Mouse (Mus musculus) telencephalon, adult 2 months (tissue): ENCODE measurements at regions not wholly inside any gene's neighbourhood (a gene's known extent, or its start where the extent isn't known, plus 50 kb on each side); places are given as distances from the start of the nearest gene placed in this dataset.

Experiments used
- DNase-seq: peaks from one replicate; pipeline ENCODE4 v3.0.0-alpha.2; 2011; ENCODE audit warnings: low read depth, low spot score

DNA sequence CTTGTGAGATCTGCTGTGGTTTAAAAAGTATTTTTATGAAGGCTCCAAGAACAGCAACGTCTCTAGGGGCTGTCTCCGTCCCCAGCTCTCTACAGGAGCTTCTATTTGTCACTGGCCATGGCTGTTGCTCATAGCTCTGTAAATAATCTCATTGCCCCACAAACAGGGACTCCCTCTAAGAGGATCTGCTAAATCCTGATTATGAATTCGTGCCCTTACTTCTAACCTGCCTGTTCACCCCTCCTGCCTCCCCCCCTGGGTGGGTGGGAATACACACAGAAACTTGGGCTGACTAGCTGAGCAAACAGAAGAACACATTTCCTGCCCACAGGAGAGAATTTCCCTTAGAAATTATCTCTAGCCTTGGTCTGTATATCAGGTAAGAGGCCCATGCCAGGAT is 155.9 kb upstream of the Ncam1 start:
- DNase-seq, result no peak

DNA sequence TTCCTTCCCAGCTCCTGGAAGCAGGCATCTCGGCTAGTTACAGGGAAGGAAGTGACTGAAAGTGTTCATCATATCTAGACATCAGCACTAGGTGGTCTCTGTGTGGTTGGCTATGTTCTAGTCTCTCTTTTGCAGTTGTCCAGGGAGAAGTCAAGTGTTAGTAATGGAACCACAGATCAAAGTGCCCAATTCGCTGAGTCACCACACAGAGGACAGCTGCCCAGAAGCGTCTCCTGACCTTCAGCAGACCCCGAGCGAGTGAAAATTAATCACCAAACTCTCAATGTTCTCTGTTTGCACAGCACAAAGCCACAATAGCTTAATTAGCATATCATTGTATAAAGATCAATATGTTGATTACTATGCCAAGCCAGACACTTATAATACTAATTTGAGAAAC is 151.6 kb upstream of the Ncam1 start:
- DNase-seq, result no peak

DNA sequence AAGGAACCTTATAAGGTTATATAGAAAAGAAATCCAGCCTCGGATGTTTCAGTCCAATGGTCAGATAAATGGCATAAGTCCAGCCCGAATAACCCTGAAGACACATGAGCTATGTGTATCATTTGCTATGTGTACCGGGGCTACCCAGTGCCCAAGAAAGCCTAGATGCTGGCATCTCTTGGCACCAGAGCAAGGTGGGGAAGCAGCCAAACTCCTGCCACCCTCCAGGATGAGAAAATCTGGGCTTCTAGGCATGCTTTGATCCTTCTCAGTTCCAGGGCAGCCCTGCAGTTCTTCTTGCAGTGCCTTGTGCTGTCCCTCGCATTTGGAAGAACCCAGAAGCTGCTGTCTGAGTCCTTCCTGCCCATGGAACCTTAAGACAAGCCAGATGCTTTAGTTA is 149.8 kb upstream of the Ncam1 start:
- no peak for DNase-seq

DNA sequence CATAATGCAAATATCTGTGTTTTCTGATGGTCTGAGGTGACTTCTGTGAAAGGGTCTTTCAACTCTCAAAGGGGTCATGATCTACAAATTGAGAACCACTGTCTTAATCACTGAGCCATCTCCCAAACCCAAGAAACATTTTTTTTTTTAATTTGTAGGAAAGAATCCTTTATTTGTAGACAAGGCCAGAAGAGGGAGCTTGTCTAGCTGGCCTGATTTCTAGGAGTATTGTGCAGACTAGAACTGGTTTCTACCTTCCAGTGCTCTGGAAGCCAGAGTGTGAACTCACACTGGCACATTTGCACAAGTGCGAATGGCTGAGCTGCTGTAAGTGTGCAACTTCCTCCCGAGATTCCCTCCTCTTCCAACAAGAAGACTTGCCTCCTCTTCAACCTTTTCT is 148.1 kb upstream of the Ncam1 start:
- DNase-seq, result no peak

DNA sequence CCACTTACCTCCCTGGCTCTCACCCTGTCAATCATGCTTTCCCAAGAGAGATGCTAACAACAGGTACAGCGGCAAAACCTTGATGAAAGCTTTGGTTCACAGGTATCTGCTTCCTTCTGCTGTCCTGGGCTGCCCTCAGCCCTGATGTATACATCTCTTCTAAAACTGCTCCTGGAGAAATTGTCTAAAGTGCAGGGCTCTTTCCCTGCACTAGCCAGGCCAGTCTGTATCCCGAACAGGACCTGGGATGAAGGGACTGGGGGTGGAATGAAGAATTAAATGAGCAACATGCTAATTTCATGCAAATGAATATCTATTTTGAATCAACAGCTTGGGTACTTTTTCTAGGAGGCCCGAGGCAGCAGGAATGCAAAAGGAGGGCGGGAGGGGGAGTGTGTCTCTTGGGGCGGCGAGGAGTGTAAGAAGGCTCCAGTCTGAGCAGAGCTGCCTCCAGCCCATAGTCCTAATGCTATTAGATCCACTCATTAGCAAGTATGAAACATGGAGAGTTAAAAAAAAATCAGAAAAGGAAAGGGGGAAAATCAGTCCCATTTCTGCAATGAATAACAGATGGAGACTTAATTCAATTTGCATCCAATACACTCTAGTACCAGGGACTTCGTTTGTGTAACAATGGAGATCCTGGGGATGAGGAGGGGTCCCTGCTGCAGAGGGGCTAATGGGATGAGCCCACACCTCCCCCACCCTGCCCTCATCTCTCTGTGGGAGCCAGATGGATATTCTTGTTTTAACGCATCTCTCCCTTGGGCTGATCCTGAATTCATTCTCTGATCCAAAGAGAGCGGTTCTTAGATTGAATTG is 137.0 kb upstream of the Ncam1 start:
- peak; percentile 47 for DNase-seq

DNA sequence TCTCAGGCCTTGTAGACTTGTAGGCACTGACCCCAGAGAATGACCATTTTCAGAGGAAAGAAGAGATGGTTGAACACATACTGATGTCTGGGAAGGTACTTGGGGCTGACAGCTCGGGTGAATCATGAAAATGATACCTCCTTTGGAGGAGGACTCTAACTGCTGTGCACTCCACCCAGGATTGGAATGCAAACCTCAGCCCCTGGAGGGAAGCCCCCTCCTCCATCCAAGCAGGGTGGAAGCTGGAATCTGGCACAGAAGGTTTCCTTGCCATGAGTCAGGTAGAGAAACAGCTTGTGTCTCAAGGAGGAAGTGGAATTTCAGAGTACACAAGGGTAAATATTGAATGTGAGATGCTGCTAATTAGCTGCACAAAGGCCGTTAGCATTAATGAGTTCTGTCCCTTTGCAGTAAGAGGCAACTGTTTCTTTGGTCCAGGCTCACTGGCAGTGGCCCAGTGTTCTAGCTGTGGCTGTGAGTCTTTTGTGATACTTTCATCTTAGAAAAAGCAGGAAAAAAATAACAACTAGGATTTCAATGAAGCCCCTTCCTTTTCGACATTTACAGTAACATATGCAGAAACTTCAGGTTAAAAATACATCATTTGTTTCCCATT is 129.4 kb upstream of the Ncam1 start:
- DNase-seq, result no peak

DNA sequence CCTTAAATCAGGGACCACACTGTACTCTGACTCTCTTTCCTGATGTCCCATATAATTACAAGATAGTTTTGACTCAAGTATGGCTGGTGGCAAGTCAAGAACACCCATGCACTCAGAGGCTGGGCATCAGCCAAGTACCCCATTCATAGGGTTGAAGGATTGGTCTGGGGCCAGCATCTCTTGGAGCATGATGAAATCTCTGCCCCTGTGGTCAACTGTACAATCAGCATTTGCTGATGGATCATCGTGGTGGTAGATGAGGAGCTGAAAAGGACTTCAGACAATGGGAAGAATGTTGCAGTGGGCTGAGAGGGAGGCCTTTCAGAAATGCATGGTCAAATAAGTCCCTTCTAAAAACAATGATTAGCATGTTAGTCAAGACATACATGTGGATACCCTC is 128.6 kb upstream of the Ncam1 start:
- no peak for DNase-seq

DNA sequence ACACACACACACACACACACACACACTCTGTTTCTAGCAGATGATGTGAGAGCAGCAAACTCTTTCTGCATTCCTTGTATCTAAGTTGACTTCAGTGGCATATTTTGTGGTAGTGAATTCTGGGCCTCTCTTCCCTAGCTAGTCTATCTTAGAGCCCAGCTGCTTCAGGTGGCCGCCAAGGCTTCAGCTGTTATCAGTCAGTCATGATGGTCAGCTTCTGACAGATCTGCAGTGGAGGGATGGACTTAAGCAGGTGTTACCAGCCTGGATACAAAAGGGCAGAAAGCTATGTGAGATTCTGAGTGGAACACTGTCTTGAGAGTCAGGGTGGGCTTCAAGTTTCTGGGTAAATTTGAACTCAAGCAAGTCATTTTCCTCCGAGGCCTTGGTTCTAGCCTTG is 127.1 kb upstream of the Ncam1 start:
- no peak for DNase-seq

DNA sequence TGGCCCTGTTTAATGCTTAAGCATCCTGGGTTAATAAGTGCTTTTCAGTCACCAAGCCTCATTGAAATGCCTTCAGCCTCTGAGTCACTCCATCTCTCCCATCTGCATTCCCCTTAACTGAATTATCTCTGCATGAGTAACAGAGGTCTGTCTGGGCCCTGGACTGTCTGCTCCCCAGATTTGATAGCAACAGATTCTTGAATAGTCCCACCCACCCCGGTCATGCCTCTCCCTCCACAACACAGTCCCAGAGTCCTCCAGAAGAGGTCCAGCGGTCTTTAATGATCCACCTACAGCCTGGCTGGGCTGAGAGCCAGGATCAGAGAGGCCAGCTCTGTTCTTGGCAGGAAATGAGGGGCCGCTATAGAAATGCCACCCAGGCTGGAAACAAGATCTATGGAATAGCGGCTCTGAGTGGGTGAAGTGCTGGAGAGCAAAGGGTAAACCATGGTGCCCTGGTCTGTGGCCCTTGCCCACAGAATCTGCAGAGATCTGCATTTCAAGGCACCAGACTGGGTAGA is 125.3 kb upstream of the Ncam1 start:
- DNase-seq, result no peak

DNA sequence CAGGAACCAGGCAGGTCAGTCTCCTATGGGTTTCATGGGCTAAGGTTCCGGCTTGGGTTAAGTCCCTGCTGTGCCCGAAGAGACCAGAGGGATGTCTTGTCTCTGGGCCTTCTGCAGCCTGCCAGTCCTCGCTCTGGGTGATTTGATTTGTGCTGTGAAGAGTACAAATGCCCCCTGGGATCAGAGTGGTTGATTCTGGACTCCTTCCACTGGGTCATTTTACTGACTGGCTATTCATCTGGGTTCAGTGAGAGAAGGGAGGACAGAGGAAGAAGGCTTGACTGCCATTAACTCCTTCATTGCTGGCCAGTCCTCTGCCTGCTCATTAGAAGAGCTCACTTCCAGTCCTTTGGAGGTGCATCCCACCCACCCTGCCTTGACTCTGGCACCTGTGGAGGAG is 124.0 kb upstream of the Ncam1 start:
- no peak for DNase-seq

DNA sequence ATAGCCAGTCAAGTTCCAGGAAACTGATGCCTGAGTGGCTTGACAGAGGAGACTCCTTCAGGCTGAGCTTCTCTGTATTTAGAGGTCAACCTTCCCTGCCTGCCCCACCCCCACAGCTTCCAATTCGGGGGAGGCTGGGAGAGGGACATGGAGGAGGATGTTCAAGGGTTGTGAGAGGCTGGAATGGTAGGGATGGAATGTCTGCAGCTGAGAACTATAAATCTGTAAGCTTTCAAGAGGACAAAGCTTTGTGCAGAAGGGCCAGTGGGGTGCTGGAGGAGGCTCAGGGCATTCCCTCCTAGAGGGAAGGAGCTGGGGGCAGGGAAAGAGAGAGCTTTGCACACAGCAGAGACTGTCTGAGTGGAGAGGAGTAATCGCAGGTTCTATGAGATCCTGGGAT is 123.4 kb upstream of the Ncam1 start:
- DNase-seq, result no peak

DNA sequence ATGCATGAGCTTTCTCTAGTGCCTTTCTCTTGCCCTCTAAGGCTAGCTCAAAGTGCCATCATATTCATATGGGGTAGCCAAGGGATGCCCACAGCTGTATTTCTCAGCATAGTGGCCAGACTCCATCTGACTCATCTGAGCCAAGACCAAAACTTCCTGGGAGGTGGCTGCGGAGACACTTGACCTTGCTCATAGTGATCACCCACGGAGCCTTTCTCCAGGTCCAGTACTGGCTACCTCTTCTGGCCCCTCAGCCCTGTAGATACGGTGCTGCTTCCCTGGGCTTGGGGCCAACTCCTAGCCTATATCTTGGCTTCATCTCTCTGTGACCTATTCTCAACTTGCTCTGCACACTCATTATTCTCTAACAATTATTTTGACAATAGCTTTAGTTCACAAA is 122.6 kb upstream of the Ncam1 start:
- DNase-seq, result no peak

DNA sequence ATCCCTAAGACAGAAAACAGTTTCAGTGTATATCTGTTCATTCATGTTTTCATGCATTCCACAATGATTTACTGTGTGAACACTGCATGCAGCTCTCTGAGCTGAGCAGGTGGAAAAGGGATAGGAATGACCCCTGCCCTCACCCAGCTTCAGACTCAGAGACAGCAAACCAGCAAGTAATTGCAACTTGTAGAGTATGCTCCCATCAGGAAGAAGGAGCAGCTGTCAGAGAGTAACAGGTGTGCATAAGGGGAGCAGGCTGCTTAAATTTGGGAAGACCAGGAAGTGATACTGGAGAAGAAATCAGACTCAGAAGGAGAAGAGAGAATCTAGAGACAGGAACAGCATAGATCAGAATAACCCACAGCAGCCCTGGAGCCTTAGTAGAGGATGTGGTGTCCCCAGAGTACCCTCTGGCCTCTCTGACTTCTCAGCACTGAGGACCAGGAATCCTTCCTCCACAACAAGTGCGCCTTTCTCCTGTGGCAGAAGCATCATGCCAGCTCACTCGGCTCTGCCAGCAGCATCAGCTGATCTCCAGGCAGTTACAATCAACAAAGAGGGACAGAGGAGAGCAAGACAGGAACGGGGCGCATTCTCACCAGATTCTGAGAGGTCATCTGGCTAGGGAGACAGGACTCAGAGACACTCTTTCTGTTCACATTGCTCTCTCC is 116.5 kb upstream of the Ncam1 start:
- DNase-seq, result peak; percentile 58

DNA sequence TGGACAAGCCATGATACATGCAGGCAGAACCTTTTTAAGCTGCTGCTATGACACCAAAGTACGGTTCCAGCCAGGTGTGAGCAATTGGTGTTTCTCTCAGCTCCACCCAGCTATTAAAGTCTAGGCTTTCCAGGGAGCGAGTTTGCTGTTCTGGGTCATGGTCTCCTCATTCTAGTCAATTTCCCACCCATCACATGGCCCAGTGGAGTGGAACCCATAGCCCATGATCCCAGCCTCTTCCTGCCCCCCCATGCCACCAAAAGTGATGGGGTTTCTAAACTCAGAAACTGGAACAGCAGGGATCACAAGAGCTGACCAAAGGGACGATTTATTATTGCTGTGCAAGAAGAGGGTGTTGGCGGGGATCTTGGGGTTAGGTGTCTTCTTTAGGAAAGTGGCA is 115.0 kb upstream of the Ncam1 start:
- no peak for DNase-seq

DNA sequence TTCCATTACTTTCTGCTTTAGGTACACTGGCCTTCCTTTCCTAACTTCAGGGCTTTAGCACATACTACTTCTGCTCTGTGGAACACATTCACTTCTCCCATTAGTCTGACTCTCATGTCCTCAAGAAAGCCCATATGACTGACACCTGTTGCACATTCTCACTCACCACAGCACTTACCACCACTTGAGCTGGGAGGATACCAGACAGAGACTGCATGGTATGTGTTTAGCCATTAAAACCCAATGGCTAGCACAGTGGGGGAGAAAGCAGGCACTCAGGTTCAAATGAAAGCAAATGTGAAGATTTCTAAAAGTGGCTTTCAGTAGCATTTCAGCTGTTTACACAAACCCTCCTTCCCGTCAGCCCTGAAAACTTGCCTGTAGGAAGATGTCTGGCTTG is 113.6 kb upstream of the Ncam1 start:
- no peak for DNase-seq

DNA sequence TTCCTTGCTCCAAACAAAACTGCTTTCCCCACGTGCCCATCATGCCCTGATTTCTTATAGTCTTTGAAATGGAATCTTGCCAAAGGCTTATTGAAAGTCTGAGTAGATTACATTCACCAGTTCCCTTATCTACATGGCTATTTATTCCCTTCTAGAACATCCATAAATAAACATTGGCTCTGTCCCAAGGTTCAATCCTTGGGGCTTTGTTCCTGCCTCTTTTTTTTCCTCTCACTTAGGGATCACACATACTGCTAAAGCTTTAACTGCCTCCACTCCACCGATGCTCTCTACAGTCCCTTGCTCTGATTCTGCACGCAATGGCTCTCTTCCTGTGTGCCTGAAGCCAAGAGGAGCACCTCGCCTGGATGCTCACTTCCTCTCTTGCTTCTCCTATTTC is 107.6 kb upstream of the Ncam1 start:
- no peak for DNase-seq

DNA sequence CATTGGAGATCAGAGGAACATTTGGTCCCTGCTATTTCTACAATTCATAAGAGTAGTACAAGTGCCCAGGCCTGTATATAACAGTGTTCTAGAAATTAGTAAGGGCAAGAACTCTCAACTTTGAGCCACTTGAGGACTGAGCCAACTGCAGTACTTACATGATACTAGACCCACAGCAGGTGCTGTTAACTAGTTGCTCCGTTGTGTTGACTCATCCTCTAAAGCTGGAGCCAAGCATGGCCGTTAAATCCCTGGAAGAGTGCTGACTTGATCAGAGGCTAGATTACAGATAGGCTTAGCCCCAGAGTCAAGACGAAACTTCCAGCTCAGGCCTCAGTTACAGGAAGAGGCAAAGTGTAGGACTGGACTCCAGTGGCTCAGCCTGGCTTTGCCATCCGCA is 107.0 kb upstream of the Ncam1 start:
- DNase-seq, result no peak

DNA sequence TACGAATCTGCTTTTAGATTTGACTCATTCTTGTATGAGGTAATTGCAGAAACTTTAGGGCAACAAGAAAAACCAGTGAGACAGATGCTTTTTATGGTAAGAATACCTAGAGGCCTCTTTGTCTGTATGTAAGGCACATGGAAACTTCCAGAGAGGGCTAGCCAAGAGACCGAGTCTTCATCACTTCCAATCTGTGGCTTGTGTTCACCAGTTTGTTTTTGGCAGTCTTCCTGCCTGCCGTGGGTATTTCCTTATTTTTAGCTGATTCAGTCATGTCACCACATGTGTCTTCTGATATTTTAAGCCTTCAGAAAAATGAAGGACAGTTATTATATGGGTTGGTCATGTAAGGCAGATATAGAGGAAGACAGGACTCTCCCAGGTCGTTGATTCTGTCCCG is 100.2 kb upstream of the Ncam1 start:
- DNase-seq, result no peak

DNA sequence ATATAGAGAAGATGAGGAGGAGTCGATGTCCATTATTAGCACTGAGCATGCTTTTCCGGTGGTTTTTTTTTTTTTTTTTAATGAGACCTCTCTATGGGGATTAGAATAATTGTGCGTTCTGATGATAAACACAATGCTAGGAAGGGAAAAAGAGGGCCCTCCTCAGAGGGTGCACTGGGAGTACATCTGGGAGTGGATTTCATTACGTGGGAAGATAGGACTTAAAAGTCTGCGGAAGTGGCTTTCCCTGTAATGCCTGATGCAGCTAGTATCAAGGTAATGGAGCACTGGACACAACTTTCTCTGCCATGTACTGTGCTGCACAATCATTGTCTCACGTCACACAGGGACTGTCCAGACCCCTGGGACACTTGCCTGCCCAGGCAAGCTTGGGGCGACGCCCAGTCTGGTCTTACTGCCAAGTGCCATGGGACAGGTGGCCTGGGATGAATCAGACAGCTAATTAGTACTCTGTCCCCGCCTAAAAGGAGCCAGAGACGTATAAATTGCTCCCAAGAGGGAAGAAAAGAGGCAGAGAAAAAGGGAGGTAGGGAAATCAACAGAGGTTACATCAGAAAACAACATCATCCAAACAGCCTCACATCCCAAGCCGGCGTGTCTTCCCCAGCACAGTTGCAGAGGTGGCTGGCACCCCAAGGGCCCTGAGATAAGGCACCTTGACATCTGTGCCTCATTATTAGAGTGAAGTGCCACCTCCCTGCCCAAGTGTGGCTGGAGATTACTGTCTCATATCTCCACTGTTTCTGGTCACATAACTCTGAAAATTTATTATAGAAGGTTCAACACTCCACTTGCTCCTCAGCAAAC is 86.0 kb upstream of the Ncam1 start:
- no peak for DNase-seq

DNA sequence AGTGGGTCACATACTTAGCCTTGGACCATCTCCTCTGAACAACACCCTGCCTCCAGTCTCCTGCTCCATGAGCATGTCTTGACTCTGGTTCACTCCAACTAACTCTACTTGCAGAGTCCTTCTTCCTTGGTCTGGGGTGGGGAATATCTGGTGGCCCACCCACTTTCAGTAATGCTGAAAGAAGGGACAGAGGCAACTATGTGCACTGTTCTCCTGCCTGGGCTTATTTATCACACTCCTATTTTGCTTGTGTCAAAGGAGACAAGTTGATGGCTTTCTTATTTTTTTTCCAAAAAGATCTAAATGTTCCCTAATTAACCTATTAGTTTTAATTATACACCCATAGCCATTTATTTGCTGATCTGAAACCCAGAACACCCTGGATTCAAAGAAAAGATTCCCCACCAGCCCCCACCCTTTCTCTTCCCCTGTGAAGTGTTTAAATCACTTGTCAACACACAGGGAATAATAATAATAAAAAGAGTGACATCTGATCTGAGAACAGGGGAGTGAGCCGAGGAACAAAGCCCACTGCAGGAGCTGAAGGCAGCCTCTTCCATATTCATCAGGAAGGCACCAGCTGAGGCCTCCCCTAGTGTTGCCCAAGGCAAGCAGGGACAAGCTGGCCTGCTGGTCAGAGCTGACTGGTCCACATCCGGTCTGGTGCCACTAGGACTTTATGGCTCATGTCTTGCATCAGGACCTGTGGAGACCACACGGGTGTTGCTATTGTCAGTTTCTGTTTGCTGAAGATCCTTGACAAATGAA is 80.8 kb upstream of the Ncam1 start:
- DNase-seq, result no peak

DNA sequence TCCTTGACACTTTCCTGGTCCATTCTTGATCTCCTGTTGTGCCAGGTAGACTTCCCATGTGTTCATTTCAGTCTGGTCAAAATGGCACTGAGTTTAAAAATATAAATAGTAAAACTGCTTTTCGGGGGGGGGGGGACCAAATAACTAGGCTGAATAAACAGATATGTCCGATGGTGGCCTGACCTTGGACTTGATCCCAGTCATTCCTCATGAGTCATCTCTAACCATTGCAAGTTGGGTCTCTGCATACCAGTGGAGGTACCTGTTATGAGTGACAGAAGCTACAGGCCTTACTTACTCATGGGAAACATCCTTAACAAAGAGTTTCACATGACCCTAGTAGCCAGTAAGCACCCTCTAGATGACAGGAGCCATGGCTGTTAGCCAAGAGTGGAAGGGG is 76.2 kb upstream of the Ncam1 start:
- no peak for DNase-seq
